Mouse (Mus musculus) T-cell, adult 2 months (primary cell): ENCODE data around the gene 4930568D16Rik.

ENCODE experiments used
- DNase-seq: peaks from one replicate; pipeline ENCODE4 v3.0.0; 2022; ENCODE audit warnings: low spot score

Gene 4930568D16Rik

GRCm38 (mm10) chr2:35367629-35368028 is at the start of gene 4930568D16Rik:
Gene 4930568D16Rik (minus strand): TSS chr2:35367729.
- no peak for DNase-seq

GRCm38 (mm10) chr2:35417231-35417630 is 49.7 kb upstream of the 4930568D16Rik start:
- no peak for DNase-seq

GRCm38 (mm10) chr2:35416473-35416872 is 48.9 kb upstream of the 4930568D16Rik start:
- DNase-seq, result no peak

- DNase-seq, result no peak
Observed at GRCm38 (mm10) chr2:35412810-35413209, 45.3 kb upstream of the 4930568D16Rik start.

GRCm38 (mm10) chr2:35412246-35412645 is 44.7 kb upstream of the 4930568D16Rik start:
- DNase-seq, result no peak

- DNase-seq, result no peak
Observed at GRCm38 (mm10) chr2:35411640-35412190, 44.2 kb upstream of the 4930568D16Rik start.

- DNase-seq, result no peak
Observed at GRCm38 (mm10) chr2:35409466-35409865, 41.9 kb upstream of the 4930568D16Rik start.

GRCm38 (mm10) chr2:35408409-35409110 is 41.0 kb upstream of the 4930568D16Rik start:
- no peak for DNase-seq

GRCm38 (mm10) chr2:35407878-35408277 is 40.3 kb upstream of the 4930568D16Rik start:
- no peak for DNase-seq

- no peak for DNase-seq
Observed at GRCm38 (mm10) chr2:35407266-35407665, 39.7 kb upstream of the 4930568D16Rik start.

- no peak for DNase-seq
Observed at GRCm38 (mm10) chr2:35406611-35407010, 39.1 kb upstream of the 4930568D16Rik start.

- DNase-seq, result no peak
Observed at GRCm38 (mm10) chr2:35402391-35402790, 34.9 kb upstream of the 4930568D16Rik start.

- DNase-seq, result no peak
Observed at GRCm38 (mm10) chr2:35400739-35401138, 33.2 kb upstream of the 4930568D16Rik start.

- DNase-seq, result no peak
Observed at GRCm38 (mm10) chr2:35398184-35398828, 30.8 kb upstream of the 4930568D16Rik start.

GRCm38 (mm10) chr2:35397590-35398173 is 30.2 kb upstream of the 4930568D16Rik start:
- peak; percentile 64 for DNase-seq

- DNase-seq, result no peak
Observed at GRCm38 (mm10) chr2:35397096-35397495, 29.6 kb upstream of the 4930568D16Rik start, which contains the start of gene 4930402F06Rik. Gene 4930402F06Rik (minus strand): TSS chr2:35397175.

GRCm38 (mm10) chr2:35385441-35385871 is 17.9 kb upstream of the 4930568D16Rik start:
- no peak for DNase-seq

GRCm38 (mm10) chr2:35379306-35379705 is 11.8 kb upstream of the 4930568D16Rik start:
- DNase-seq, result no peak

GRCm38 (mm10) chr2:35377600-35377999 is 10.1 kb upstream of the 4930568D16Rik start:
- no peak for DNase-seq

GRCm38 (mm10) chr2:35373003-35373402 is 5.5 kb upstream of the 4930568D16Rik start:
- no peak for DNase-seq

- no peak for DNase-seq
Observed at GRCm38 (mm10) chr2:35370686-35371085, 3.2 kb upstream of the 4930568D16Rik start.

GRCm38 (mm10) chr2:35349184-35349583 is 18.3 kb downstream of the 4930568D16Rik start:
- DNase-seq, result no peak

GRCm38 (mm10) chr2:35345984-35346383 is 21.5 kb downstream of the 4930568D16Rik start:
- no peak for DNase-seq
